Mouse (Mus musculus) MN1 (cell line): ENCODE measurements around the gene Cpn2.

ENCODE experiments used
- DNase-seq: peaks from one replicate; pipeline ENCODE4 v3.0.0-alpha.2; 2016; ENCODE audit warnings: low spot score

The Cpn2 gene

GRCm38 (mm10) chr16:30278406-30278805, 11.1 kb upstream of the Cpn2 start:
- no peak for DNase-seq

GRCm38 (mm10) chr16:30275558-30276340, 8.4 kb upstream of the Cpn2 start:
- no peak for DNase-seq

- DNase-seq = no peak
Measured at GRCm38 (mm10) chr16:30273065-30273464, 5.8 kb upstream of the Cpn2 start.

- no peak for DNase-seq
Measured at GRCm38 (mm10) chr16:30271941-30272595, 4.8 kb upstream of the Cpn2 start.

GRCm38 (mm10) chr16:30271223-30271761, 4.0 kb upstream of the Cpn2 start:
- DNase-seq = no peak

- no peak for DNase-seq
Measured at GRCm38 (mm10) chr16:30266561-30266960, 738 bp downstream of the Cpn2 start.

GRCm38 (mm10) chr16:30265611-30266010, 1.7 kb downstream of the Cpn2 start:
- no peak for DNase-seq

GRCm38 (mm10) chr16:30263156-30263555, 4.1 kb downstream of the Cpn2 start:
- no peak for DNase-seq

GRCm38 (mm10) chr16:30262664-30263063, 4.6 kb downstream of the Cpn2 start:
- peak; percentile 63 for DNase-seq

GRCm38 (mm10) chr16:30262157-30262556, 5.1 kb downstream of the Cpn2 start:
- DNase-seq = no peak

GRCm38 (mm10) chr16:30261341-30261740, 6.0 kb downstream of the Cpn2 start:
- no peak for DNase-seq

- no peak for DNase-seq
Measured at GRCm38 (mm10) chr16:30260012-30260635, 7.2 kb downstream of the Cpn2 start.

- DNase-seq = no peak
Measured at GRCm38 (mm10) chr16:30259444-30259843, 7.9 kb downstream of the Cpn2 start.

GRCm38 (mm10) chr16:30258441-30258840, 8.9 kb downstream of the Cpn2 start:
- no peak for DNase-seq

- DNase-seq = no peak
Measured at GRCm38 (mm10) chr16:30257718-30258117, 9.6 kb downstream of the Cpn2 start.

GRCm38 (mm10) chr16:30255061-30255460, 12.2 kb downstream of the Cpn2 start:
- no peak for DNase-seq

- no peak for DNase-seq
Measured at GRCm38 (mm10) chr16:30253900-30254299, 13.4 kb downstream of the Cpn2 start.

GRCm38 (mm10) chr16:30253374-30253773, 13.9 kb downstream of the Cpn2 start:
- no peak for DNase-seq

GRCm38 (mm10) chr16:30252003-30252418, 15.3 kb downstream of the Cpn2 start:
- peak; percentile 88 for DNase-seq

- no peak for DNase-seq
Measured at GRCm38 (mm10) chr16:30244037-30244700, 23.1 kb downstream of the Cpn2 start.

GRCm38 (mm10) chr16:30241623-30242022, 25.7 kb downstream of the Cpn2 start:
- DNase-seq = no peak

- DNase-seq = no peak
Measured at GRCm38 (mm10) chr16:30238791-30239190, 28.5 kb downstream of the Cpn2 start.
